Mouse (Mus musculus): ENCODE measurements around the gene Gjc1.

The Gjc1 gene

DNA sequence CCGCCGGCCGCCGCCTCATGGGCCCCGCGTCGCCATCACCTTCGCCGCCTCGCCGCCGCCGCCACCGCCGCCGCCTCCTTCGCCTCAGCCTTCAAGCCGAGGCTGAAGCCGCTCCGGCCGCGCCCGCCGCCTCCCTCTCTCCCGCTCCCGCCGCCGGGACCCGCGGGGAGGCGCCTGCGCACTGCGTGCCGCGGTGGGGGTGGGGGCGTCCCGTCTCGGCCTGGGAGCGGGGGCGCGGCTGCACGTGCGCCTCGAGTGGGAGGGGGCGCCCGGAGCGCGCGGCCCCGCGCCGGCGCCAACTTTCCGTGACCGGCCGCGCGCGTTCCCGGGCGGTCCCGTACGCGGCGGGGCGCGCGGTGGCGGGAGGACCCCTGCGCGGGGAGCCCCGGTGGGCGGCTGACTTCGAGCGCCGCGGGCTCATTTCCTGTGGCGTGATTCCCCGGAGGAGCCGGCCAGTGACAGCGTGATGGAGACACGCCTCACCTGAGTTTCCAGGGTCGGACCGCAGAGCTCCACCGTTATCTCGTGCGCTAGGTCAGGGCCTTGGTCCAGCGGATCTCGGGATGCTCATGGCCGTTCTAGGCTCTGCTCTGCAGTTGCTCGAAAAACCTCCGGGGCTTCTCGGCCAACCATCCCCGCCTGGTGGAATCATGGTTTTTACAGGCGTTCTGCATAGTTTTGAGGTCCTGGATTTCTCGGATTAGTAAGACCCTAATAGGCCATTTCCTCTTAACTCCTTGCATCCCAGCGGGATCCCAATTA lies at the start of gene Gjc1:
Gene Gjc1, minus strand, starts transcription at position 680 of the 762 bp plus-strand sequence.
- peak in 1 of 2 experiments; percentile 15 for DNase-seq

DNA sequence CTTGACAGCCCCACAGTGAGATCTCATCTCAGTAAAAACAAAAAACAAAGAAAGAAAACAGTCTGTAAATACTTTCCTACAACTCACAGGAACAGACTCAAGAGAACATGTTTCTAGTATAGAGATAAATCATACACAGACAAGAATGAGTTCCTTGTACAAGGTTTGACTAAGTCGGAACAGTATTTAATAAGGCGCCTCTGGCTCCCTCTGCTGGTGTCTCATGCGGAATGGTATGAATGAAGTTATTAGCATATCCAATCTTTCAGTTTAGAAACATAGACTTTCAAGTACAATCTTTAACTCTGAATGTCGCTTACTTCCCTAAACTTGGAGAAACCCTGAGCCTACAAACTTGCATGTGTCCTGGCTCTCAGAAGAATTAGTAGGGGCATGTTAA lies 44.8 kb upstream of the Gjc1 start:
- peak in 1 of 2 experiments; percentile 50 for DNase-seq

DNA sequence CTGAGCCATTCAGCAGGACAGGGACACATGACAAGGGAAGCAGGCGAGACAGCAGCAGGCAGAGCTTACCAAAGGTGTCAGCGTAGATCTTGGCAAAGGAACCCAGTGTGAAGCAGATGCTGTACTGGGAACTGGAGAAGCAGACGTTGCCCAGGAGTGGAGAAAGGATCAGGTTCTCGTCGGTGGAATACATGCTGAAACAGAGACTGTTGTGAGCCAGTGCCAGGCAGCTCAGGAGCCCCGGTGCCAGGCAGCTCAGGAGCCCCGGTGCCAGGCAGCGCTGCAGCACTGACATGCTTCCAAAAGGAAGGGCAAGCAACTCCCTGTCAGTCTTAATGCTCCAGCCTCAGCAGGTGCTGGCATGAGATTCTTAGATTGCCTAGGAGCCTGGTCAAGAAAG lies 40.4 kb upstream of the Gjc1 start:
- no peak for DNase-seq

DNA sequence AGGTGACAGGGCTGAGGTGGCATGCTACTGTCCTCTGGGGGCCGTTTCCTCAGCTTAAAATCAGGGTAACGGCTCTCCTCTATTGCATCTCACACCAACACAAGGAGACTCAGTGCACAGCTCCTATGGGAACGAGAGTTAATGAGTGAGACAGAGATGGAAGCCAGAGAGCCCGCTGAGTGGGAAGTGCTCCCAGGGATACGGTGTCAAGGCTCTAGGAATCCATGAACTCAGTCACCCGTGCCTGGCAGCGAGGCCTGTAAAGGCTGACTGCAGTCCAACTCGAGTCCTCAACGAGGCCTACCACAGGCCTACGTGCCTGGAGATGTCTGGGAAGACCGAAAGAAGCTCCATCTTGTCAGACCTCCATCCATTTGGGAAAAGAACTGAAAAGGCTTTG lies 39.5 kb upstream of the Gjc1 start:
- no peak for DNase-seq

DNA sequence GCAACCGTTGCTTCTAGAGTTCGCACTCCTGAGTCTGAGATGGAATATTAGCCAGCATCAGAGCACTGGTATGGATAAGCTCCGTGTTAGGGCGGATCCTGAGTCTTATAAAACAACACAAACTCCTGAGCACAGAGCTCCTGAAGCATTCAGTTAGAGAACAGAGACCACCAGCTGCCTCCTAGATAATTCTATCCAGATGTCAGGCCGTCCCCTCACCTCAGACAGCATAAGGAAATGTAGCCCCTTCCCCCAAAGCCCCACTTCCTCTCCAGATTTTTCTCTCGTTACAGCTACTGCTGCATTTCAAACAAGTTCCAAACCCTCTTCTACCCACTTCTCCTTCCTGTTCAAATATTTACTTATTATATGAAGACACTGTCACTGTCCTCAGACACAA lies 36.4 kb upstream of the Gjc1 start:
- no peak for DNase-seq

DNA sequence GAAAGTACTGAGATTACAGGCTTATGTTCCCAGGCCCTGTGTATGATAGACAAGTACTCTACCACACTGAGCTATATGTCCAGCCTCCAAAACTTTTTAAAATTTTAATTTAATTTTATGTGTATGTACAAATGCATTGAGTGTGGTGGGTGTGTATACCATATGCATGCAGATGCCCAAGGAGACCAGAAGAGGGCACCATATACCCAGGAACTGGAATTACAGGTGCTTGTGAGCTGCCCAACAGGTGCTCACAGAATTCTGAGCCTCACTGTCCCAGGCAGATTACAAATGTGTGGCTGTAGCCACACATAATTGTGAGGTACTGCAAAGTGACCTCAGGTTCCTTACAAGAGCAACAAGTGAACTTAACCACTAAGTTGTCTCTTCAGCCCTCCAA lies 34.3 kb upstream of the Gjc1 start:
- DNase-seq = no peak

DNA sequence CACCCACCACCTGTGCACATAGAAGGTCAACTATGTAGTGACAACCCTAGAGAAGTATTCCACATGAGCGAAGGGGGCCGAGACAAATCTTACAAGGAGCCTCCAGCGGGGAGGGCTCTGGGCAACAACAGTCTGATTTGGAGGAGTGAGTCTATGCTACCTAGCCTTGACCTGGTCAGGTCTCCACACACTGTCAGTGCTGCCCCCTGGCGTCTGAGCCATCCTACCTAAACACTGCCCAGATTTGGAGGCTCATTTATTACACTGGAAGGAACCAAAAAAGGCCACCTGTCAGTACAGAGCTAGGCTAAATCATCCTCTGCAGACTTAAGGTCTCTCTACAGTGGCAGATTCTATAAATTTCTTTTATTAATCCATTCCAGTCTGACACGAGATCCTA lies 32.4 kb upstream of the Gjc1 start:
- peak in 1 of 2 experiments; percentile 47 for DNase-seq

DNA sequence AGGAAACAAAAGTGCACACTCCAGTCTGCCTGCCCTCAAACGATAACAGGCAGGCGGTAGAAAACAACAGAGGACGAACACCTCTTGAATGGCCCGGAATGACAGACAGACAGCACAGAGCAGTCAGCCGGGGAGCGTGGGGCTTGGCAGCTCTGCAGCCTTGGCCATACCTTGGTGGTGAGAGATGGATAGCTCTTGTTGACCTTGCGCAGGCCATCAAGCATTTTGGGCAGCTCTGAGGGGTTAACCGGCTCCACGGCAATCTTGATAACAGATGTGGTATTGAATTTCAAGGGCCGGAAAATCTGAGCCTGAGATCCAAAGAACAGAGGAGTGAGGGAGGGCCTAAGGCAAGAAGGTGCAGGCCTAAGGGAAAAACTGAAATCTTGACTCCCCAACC lies 26.4 kb upstream of the Gjc1 start:
- no peak for DNase-seq

DNA sequence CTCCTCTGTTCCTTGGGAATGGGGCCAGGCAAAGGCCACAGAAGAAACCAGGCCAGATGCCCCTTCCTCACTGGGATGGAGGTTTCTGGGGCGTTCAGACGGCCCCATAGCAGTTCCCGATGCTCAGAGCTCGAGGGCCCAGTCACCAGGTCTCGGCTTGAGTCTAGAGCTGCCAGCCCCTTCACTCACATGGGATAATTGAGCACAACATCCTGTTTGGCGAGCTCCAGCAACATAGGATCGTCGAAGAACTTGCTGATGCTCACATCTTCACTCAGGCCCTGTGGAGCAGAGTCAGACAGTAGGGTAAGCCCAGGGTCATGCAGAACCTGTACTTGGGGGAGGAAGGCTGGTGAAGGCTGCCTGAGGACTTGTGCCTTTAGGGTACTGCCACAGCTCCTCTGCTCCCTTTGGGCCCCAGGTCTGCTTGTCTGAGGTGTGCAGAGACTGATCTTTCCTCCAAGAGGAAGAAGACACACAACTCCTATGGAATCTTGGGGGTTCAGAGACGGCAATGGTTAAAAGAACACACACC lies 19.2 kb upstream of the Gjc1 start:
- no peak for DNase-seq

DNA sequence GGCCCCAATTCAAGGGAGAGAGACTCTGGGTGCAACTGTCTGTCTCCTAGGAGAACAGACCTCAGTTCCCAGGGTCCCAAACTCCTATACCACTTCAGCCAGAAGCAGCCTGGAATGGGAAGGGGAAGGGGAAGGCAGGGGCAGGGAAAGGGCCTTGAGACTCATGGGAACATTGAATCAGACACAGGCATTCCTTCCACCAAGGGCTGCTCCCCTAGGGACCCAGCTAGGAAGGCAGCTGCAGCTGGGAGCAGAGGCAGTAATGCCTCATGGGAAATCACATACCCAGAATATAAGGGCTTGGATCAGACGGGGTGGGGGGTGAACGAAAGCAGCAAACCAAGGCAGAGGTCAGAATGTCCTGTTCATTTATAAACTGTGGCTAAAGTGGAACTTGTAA lies 18.6 kb upstream of the Gjc1 start:
- DNase-seq = no peak

DNA sequence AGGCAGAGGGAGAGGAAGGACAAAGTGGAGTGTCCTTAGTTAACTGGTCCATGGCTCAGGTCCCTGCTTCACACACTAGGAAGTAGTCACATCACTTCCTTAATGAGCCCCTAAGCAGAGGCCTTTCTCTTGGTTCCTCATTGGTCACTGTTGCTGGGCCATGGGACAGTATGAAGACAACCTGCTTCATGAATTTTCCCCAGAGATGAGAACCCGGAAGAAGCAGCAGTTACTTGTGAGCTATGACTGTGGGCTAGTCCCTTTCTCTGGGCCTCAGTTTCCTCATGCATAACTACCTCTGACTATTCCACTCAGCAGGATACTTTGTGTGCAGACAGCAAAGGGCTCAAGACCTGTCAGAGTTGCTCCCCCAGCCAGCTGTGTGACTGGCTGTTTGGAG lies 17.9 kb upstream of the Gjc1 start:
- DNase-seq = no peak

DNA sequence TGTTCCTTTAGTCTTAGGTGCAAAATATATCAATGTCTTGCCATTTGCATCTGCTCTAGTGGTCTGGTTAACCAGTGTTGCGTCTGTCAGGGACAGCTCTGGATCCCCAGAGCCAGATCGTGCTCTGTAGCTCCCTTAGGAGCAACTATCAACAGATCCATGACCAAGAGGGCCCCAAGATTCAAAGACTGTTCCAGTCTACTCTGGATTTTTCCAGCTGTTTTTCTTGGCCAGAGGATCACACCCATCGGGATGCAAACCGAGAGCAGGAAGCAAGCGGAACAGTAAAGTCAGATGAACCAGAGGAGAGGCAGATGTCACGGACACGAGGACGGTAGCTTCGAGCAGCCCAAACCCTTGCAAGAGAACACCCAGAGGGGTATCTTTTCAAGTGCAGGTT lies 16.6 kb upstream of the Gjc1 start:
- DNase-seq = no peak

DNA sequence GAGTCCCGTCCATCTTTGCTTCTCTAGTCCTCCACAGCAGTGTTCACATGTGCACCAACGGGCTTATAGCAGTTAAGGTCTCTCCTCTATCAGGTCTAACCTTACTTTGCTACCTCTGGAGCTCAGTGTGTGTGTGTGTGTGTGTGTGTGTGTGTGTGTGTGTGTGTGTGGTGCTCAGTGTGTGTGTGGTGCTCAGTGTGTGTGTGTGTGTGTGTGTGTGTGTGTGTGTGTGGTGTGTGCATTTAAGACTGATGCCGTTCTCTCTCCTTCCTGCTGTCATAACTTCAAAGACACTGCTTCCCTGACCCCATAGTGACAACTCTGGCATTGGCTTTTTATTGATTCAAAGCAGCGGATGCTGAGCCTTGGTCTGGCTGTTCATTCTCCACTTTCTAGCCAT lies 16.0 kb upstream of the Gjc1 start, which contains the start of gene Higd1b:
Gene Higd1b, plus strand, starts transcription at position 301 of the 400 bp plus-strand sequence.
- DNase-seq = no peak

DNA sequence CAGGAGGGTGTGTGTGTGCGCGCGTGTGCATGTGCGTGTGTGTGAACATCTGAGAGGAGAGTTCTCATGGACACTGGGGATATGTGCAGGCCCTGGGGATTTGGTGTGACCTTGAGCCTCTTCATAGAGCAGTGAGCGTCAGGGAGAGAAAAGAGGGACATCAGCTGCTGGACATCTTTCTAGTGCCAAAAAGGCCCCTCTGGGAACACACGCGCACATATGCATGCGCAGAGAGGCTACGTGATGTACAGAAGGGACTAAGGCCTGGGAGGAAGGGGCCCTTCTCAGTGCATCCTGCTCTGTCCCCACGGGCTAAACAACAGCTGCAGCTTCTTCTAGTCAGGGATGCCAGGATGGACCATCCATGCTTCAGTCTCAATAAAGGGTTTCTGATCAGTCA lies 14.7 kb upstream of the Gjc1 start:
- no peak for DNase-seq

DNA sequence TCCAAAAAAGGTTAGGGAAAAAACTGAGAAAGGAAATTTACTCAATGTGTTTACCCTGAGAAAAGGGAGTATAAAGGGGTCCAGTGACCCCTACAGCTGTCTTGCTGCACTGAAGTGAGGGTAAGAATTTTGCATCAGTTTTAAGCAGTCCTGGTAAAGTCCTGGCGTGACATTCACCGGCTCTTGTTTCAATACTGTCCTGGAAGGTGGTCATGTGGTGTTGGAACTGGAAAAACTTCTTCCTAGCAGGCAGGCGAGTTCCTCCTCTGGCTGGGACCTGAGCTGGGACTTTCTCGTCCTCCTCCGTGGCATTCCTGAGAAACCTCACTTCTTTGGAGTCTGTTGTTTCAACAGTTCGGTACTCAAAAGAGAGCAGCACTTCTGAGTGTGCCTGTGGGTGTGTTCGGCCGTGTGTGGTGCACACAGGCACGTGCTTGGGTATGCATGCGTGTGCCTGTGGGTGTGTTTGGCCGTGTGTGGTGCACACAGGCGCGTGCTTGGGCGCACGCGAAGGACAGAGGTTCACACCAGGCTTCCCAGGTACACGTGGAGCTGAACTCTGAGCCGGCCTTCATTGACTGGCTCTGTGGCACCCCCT lies 13.3 kb upstream of the Gjc1 start:
- no peak for DNase-seq

DNA sequence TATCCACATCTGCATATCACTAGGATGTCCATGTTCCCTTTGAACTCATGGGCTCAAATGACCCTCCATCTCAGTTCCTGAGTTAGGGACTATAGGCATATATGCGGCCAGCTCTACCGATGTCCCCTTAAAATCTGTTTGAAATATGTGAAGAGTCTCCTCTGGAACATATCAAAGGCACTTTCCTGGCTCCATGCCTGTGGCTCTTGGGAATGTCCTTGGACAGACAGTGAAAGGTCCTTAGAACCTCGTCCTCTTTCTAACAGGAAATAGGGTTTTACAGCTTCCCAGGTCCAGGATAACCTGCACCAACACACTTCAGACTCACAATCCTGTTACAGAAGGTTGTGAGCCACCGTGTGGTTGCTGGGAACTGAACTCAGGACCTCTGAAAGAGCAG lies 10.8 kb upstream of the Gjc1 start:
- no peak for DNase-seq

DNA sequence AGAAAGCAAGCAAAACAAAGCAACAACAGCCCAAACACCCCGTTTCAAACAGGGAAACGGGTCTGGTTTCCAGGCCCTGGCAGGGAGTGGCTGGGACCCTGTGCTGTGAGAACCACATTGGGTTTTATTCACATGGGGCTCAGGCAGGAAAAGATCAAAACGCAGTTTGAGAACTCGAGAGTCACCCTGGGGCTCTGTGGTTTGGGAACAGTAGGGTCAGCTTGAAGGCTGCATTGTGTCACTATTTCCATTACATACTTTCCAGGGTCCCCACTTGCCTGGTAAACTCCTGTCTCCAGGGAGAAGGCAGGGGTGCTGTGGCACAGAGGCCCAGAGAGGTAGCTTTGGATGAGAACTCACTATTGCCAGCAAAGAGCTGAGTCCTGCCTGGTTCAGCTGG lies 7.6 kb upstream of the Gjc1 start:
- DNase-seq = no peak

DNA sequence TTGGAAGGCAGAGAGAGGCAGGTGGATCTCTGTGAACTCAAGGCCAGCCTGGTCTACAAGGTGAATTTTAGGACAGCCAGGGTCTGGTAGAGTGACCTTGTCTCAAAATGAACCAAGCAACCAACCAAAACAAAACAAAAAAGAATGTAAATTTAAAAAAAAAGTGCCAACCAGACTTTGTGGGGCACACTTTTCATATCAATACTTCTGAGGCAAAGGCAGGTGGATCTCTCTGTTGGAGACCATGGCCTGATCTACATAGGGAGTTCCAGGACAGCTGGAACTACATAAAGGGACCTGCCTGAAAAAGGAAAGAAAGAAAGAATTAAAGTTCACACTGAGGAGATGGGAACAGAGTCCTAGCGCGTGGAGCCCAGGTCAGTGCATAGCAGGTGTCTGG lies 7.0 kb upstream of the Gjc1 start:
- no peak for DNase-seq

DNA sequence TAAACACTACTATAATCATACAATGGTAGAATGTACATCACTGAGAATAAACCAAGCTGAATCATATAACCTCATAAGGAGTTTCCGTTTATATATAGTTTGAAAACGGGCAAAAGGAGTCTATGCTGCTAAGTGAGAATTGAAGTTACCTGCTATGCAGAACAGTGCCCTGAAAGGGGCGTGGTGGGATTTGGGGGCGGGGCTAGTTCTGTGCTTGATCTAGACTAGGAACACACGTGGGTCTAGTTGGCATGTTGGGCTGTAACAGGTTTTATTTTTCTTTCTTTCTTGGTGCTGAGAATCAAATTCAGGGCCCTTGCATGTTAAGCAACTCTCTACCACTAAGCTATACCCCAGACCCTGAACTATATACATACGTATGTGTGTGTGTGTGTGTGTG lies 1.7 kb upstream of the Gjc1 start:
- DNase-seq = no peak

DNA sequence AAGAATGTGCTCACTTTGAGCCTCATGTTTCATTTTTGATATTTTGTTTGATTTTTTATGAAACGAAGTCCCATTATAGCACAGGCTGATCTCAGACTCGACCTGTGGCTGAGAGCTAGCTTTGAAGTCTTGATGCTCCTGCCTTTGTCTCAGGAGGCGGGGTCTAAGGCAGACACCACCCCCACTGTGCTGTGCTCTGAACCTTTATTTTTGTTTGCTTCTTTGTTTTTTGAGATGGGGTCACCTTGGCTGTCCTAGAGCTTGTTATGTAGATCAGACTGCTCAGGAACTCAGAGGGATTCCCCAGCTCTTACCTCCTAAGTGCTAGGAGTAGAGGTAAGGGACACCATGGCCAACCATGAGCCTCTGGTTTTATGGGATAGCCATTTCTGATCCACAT lies 932 bp upstream of the Gjc1 start:
- DNase-seq = no peak

DNA sequence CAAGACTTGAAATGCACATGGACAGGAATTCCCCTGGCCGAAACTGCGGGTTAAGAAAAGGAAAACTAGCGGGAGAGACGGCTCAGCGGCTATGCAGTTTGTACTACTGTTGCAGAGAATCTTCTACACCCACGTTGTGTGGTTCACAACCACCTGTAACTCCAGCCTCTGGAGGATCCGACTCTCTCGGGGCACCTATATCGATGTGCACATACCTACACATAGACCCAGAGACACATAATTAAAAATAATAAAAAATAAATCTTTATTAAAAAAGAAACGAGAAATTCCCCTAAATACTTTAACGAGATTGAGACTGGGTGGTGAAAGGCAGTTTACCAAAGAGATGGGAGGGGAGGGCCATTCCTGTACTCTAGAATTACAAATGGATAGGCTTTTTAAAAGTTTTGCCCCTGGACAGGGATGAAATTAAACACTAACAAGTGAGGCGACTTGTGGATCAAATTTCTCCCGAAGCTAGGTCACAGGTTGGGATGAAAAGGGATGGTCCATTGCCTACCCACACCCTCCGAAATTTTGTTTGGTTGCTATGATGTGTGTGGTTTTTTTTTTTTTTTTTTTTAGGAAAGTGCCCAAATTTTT lies 384 bp upstream of the Gjc1 start:
- DNase-seq = no peak

DNA sequence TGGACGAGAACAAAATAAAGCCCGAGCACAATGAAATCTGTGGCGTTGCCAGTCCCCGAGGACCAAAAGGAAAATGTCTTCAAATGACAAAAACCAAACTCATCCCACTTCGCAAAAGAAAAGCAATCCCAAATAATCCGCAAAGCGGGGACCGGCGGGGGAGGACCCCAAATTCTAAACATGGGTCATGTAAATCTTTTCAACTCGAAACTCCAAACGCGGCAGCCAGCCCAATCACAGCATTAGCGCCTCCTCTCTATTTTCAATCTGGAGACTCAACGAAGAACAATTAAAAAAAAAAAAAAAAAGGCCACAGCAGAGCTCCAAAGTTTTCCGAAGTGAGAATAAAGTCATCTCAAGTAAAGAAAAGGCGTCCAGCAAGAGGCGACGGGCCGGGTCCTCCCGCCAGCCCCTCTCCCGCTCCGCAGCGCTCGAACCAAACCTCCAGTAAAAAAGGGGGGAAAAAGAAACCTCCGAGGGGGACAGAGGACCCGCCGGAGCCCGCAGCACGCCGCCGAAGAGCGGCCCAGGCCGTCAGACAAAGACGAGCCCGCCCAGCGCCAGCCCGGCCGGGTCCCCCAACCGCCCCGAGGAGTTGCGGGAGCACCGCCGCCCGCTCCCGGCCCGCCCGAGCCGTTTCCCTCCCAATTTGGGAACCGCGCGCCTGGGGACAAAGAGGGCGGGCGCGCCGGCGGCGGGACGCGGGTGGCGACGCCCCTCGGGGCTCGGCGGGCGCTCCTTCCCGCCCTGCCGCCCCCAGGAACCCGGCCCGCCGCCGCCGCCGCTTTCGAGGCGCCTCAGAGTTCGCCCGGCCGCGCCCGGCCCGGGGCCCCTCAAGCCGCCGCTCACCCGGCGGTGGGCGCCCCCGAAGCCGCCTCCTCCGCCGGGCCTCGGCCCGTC lies 1.1 kb downstream of the Gjc1 start:
- DNase-seq = peak in 1 of 2 experiments; percentile 6

DNA sequence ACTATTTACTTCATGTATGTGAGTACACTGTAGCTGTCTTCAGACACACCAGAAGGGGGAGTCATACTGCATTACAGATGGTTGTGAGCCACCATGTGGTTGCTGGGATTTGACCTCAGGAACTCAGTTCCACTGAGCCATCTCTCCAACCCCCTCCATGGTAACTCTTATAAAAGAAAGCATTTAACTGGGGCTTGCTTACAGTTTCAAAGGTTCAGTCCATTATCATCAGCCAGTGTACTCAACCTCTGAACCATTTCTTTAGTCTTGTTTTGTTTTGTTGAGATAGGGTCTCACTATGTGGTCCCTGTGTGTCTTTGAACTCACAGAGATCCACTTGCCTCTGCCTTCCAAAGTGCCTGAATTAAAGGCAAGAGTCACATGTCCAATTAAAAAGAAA lies 4.6 kb downstream of the Gjc1 start:
- DNase-seq = no peak
